Mouse (Mus musculus): ENCODE data around the gene Rfx1.

DNA sequence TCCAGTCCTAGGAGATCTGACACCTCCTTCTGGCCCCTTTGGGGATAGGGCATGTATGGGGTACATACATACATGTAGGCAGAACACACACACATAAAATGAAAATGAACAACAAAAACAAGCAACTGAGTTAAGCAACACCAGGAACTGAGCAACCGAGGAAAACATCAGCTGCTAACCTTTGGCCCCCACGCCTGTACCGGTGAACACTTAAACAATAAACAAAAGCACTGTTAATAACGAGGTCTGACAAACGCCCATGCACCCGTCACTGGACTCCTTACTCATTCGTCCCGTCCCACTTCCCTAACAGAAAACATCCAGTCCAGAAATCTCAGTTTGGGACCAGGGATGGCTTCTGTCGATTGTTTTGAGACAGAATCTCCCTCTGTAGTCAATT lies 22.6 kb downstream of the Rfx1 start:
- TF ChIP-seq CTCF (IDR thresholded peaks at IDR 0.05; ENCODE audit: borderline replicate concordance, insufficient read depth, low read length) (no peak), POLR2A (IDR thresholded peaks at IDR 0.05; ENCODE audit: low read depth, low read length) (no peak)

All from embryonic fibroblast, embryonic 13.5 days (primary cell).